Mouse (Mus musculus) skeletal muscle tissue, postnatal 0 days (tissue): ENCODE measurements around the gene Ly6g. TPM values are rescaled to one million over a fixed set of nuclear protein-coding genes. Genes with fewer than 3 reads are reported as not detected.

ENCODE experiments used
- polyA plus RNA-seq: library from polyadenylated mRNA; unstranded; fragments of >200 nt; fragmentation: Nextera tagmentation; extraction: Ambion mirVana; gene quantifications from 2 replicates; pipeline ENCODE4 v1.2.1, GENCODE M21; 2015

Gene Ly6g
- polyA plus RNA-seq = not detected in 2 replicates

GRCm38 (mm10) chr15:75154940-75155339 is at the start of gene Ly6g:
Ly6g (plus strand) TSS chr15:75155240.

DNA sequence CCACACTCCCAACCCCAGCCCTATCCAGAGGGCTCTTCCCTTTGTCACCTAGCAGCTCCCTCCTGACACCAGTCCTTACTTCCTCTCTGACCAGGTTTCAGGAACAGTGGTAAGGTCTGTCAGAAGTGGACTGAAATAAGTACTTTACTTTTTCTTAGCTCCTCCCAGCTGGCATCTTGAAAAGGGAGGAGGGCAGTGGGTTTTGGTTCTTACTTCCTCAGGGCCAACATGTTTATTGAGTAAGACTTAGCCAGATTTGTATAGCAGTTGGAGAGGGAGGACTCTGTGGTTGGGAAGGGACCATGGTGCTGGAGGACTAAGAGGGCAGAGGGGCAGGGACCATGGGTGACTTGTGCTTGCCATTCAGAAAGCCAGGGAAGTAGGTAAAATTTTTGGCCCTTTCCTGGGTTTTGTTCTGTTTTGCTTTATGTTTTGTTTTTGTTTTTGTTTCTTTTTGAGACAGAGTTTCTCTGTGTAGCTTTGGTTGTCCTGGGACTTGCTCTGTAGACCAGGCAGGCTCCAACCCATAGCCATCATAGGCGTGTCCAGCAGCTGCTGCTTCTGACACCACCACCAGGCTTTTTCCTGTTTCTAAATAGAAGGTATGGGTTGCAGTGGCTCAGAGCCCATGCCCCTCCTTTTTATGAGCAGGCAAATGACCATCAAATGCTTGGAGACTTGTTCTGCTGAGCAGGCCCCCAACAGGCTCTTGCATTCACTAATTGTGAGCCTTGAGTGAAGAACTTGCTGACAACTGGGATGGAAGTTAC is 43.0 kb upstream of the Ly6g start, which contains the start of gene Ly6c2:
Ly6c2 (minus strand) TSS at position 110 of the 770 bp plus-strand sequence.

Other genes starting within 250 kb of the Ly6g start
- gene Ly6i, start 171.8 kb upstream of the Ly6g start, polyA plus RNA-seq = 0.23 TPM in 1 of 2 replicates, not detected in the other
- gene Ly6a, start 157.2 kb upstream of the Ly6g start, polyA plus RNA-seq = 70.7 and 119 TPM in 2 replicates
- gene Ly6c1, start 106.4 kb upstream of the Ly6g start, polyA plus RNA-seq = 67.8 and 83.5 TPM in 2 replicates
- 0.53 and 1.5 TPM in 2 replicates for gene Ly6c2, start 43.3 kb upstream of the Ly6g start, polyA plus RNA-seq
- gene BC025446, start 61.1 kb downstream of the Ly6g start, polyA plus RNA-seq = not detected in 2 replicates
- not detected in 2 replicates for gene Ly6f, start 113.2 kb downstream of the Ly6g start, polyA plus RNA-seq